Mouse (Mus musculus) CD4-positive, CD25-positive, alpha-beta regulatory T cell, adult 9 weeks (primary cell): ENCODE results near the gene Gm28038. TPM values are rescaled to one million over a fixed set of nuclear protein-coding genes. Genes with fewer than 3 reads are reported as not detected.

ENCODE experiments used
- polyA plus RNA-seq: library from polyadenylated mRNA; unstranded; fragments of 100-300 nt; shearing (Covaris generic); gene quantifications from one replicate; pipeline ENCODE4 v1.2.1, GENCODE M21; 2017

Gene Gm28038
- not detected for polyA plus RNA-seq

DNA sequence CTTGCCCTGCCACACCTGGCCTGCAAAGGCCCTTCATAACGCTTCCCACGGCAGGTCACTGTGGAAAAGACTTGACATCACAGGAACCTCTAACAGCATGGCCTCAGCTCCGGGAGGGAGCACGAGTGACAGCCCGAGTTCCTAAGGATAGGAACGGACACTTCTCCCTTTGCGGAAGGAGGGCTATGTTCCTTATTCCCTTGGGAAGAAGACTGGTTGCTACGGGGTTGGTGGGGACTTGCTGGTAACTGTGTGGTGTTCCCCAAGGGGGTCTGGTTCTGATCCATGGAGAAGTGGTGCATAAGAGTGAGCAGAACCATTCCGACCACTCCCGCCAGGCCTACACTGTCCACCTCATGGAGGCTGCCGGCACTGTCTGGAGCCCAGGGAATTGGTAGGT lies at the start of gene Gm28038:
TSS of gene Gm28038 (plus strand) at position 301 of the 400 bp plus-strand sequence.

GRCm38 (mm10) chr2:30237199-30237880 lies 43.5 kb upstream of the Gm28038 start, which contains the start of gene Lrrc8a:
Gene Lrrc8a (plus strand): TSS chr2:30237715.

DNA sequence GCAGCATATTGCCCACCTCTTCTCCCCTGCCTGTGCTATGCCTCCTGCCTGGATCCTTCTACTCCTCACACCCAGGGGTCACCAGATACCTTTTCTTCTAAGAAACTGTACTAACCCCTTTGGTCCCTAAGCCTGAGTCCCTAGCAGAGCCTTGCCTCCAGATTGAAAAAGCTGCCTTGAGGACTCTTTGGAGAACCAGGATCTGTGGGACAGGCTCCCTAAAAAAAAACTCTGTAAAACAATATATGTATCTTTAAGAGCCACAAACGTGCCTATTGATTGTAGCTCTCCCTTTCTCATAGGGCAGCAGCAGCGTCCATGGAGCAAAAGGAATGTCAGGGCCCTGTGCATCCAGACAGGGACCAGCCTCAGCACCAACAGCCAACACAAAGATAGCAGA lies 40.6 kb upstream of the Gm28038 start, which contains the start of gene Gm28035:
TSS of gene Gm28035 (plus strand) at position 301 of the 400 bp plus-strand sequence.

GRCm38 (mm10) chr2:30265767-30266253 lies 15.0 kb upstream of the Gm28038 start, which contains the start of gene Phyhd1:
Gene Phyhd1 (plus strand): TSS chr2:30266203.

DNA sequence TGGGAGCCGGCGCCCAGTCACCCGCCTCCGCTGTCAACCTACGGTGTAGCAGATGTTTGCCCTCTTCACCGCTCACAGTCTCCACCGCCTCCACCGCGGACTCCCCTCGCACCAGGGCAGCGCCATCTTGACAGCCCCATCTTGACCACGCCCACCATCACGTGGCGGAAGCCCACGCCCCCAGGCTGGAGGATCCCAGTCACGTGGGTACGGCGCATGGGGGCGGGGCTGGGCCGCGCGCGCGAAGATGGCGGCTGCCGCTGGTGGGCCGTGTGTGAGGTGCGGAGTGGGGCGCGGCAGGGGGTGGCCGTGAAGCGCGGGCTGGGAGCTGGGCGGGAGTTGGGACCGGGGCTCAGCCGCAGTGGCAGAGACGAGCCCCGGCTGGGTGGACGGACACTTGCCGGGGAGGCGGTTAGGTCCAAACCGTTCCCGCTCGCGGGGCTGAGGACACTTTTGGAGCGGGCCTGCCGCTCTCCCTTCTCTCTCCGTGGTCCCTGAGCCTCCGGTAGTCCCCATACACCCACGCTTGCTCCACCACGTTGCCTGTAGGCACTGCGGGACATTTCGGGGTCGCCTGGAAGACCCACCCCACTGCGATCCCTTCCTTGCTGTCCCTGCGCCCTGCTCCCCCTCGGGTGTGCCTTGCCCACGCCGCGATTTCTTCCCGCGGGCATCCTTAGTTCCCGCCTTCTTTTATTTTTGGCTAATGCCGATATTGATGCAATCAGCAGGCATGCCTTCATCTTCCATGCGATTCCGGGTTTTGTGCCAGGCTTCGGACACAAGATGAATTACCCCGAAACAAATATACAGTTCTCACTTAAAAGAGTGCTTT lies 5.6 kb downstream of the Gm28038 start, which contains the start of the genes Dolk and Nup188:
TSS of gene Dolk (minus strand) at position 143 of the 835 bp plus-strand sequence.
TSS of gene Nup188 (plus strand) at position 206 of the 835 bp plus-strand sequence.

Other genes starting within 250 kb of the Gm28038 start
- gene Wdr34, start 232.2 kb upstream of the Gm28038 start, polyA plus RNA-seq = 1.1 TPM
- 121 TPM for gene Set, start 223.7 kb upstream of the Gm28038 start, polyA plus RNA-seq
- gene Pkn3, start 203.4 kb upstream of the Gm28038 start, polyA plus RNA-seq = 1.0 TPM
- 30.9 TPM for gene Zdhhc12, start 187.4 kb upstream of the Gm28038 start, polyA plus RNA-seq
- gene Zer1, start 156.5 kb upstream of the Gm28038 start, polyA plus RNA-seq = 26.8 TPM
- gene Tbc1d13, start 147.3 kb upstream of the Gm28038 start, polyA plus RNA-seq = 10.6 TPM
- gene Endog, start 109.5 kb upstream of the Gm28038 start, polyA plus RNA-seq = 1.6 TPM
- gene Spout1, start 102.6 kb upstream of the Gm28038 start, polyA plus RNA-seq = 50.1 TPM
- gene Kyat1, start 75.2 kb upstream of the Gm28038 start, polyA plus RNA-seq = 14.6 TPM
- gene Lrrc8a, start 43.3 kb upstream of the Gm28038 start, polyA plus RNA-seq = 8.7 TPM
- 0.52 TPM for gene Gm28035, start 40.5 kb upstream of the Gm28038 start, polyA plus RNA-seq
- 5.2 TPM for gene Phyhd1, start 14.8 kb upstream of the Gm28038 start, polyA plus RNA-seq
- 22.4 TPM for gene Dolk, start 5.3 kb downstream of the Gm28038 start, polyA plus RNA-seq
- 32.5 TPM for gene Nup188, start 5.4 kb downstream of the Gm28038 start, polyA plus RNA-seq
- gene Sh3glb2, start 78.3 kb downstream of the Gm28038 start, polyA plus RNA-seq = 125 TPM
- gene Miga2, start 83.2 kb downstream of the Gm28038 start, polyA plus RNA-seq = 16.6 TPM
- gene Dolpp1, start 111.2 kb downstream of the Gm28038 start, polyA plus RNA-seq = 38.2 TPM
- gene Crat, start 134.8 kb downstream of the Gm28038 start, polyA plus RNA-seq = 5.7 TPM
- gene Ptpa, start 135.0 kb downstream of the Gm28038 start, polyA plus RNA-seq = 103 TPM
- 0.20 TPM for gene Ier5l, start 193.2 kb downstream of the Gm28038 start, polyA plus RNA-seq